Mouse (Mus musculus): ENCODE results near the gene Utf1. TPM values are rescaled to one million over a fixed set of nuclear protein-coding genes. Genes with fewer than 3 reads are reported as not detected.

Utf1 gene
- total and polyA plus RNA-seq, 3 experiments, result not detected

DNA sequence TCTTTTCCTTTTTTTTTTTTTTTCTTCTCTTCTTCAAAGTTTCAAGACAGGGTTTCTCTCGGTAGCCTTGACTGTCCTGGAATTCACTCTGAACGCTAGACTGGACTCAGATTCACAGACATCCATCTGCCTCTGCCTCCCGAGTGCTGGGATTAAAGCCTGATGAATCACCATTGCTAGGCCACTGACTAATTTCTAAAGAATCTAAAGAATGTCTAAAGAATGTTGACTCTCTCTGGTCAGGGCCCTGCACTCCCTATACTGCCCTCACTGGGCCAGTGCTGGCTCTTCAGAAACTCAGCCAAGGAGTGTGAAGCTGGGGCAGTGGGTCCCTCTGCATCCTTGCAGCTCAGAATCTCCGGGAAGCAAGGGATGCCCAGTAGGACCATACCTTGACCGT lies 31.9 kb downstream of the Utf1 start:
- no peak for DNase-seq (ENCODE audit: extremely low read depth)
- Histone ChIP-seq H3K36me3 (replicated peaks in 1 of 2; ENCODE audit: control insufficient read depth in 1 of 2, insufficient read depth in 1 of 2, low read length in 1 of 2) (peaks cover 14 to 23% of the 10 kb centered on the region in 2 experiments), H3K27me3 (replicated peaks) (no peaks in the 10 kb centered on the region), H3K27ac (ENCODE audit: insufficient read depth, low read depth) (no peak overlapping the region), H3K79me2 (replicated peaks; ENCODE audit: control insufficient read depth, extremely low read depth, insufficient read depth, poor library complexity, severe bottlenecking) (no peaks in the 10 kb centered on the region), H3K4me1 (ENCODE audit: control insufficient read depth in 1 of 2, insufficient read depth in 2 of 2) (peaks cover 39 to 84% of the 10 kb centered on the region in 2 experiments), H3K9ac (ENCODE audit: insufficient read depth, low read depth) (no peak overlapping the region), H3K4me3 (replicated peaks in 1 of 3; ENCODE audit: low read depth in 2 of 3, low read length in 2 of 3, poor library complexity in 1 of 3) (no peak overlapping the region), H3K9me3 (replicated peaks; ENCODE audit: low read length) (no peaks in the 10 kb centered on the region), H3K4me2 (ENCODE audit: insufficient read depth, low read depth, poor library complexity, severe bottlenecking) (no peak overlapping the region)
- in situ Hi-C loops (cut with MboI; ENCODE audit: low pct_ligation_motif_present, low pct_unique_long_range_greater_than_20kb, low sequenced_read_pairs), result no loop called here
- TF ChIP-seq ZNF384 (IDR thresholded peaks at IDR 0.05; ENCODE audit: low read depth, low read length), result peak; percentile 20; the same call in 1 of the 2 replicates
- TF ChIP-seq IRF4 (IDR thresholded peaks at IDR 0.05; ENCODE audit: low read depth, low read length), result no peak
- dilution Hi-C loops (cut with MboI; ENCODE audit: extremely low pct_ligation_motif_present, extremely low pct_unique_long_range_greater_than_20kb, low sequenced_read_pairs), result no loop called here

- H3K4me1 ChIP-seq (ENCODE audit: control insufficient read depth in 1 of 2, insufficient read depth in 2 of 2), result peaks cover 13 to 66% of the 10 kb centered on the region in 2 experiments
- no peaks in the 10 kb centered on the region for H3K27me3 ChIP-seq (replicated peaks)
- no peak for DNase-seq (ENCODE audit: extremely low read depth)
- H3K27ac ChIP-seq (ENCODE audit: insufficient read depth, low read depth), result no peak within 1 kb of the TSS
- peaks cover 34 to 46% of the 10 kb centered on the region in 2 experiments for H3K36me3 ChIP-seq (replicated peaks in 1 of 2; ENCODE audit: control insufficient read depth in 1 of 2, insufficient read depth in 1 of 2, low read length in 1 of 2)
- no peaks in the 10 kb centered on the region for H3K79me2 ChIP-seq (replicated peaks; ENCODE audit: control insufficient read depth, extremely low read depth, insufficient read depth, poor library complexity, severe bottlenecking)
- no peak within 1 kb of the TSS for H3K4me3 ChIP-seq (replicated peaks in 1 of 3; ENCODE audit: low read depth in 2 of 3, low read length in 2 of 3, poor library complexity in 1 of 3)
- no peak for TF ChIP-seq MXI1 (IDR thresholded peaks at IDR 0.05; ENCODE audit: low read depth, low read length)
- TF ChIP-seq ZMIZ1 (IDR thresholded peaks at IDR 0.05; ENCODE audit: low read depth, low read length), result 0 out of 2 replicates have a peak, but pooled peaks have one; percentile 32
- H3K9me3 ChIP-seq (replicated peaks; ENCODE audit: low read length), result no peaks in the 10 kb centered on the region
- H3K9ac ChIP-seq (ENCODE audit: insufficient read depth, low read depth), result no peak within 1 kb of the TSS
- no peak within 1 kb of the TSS for H3K4me2 ChIP-seq (ENCODE audit: insufficient read depth, low read depth, poor library complexity, severe bottlenecking)
- in situ Hi-C loops (cut with MboI; ENCODE audit: low pct_ligation_motif_present, low pct_unique_long_range_greater_than_20kb, low sequenced_read_pairs), result no loop called here
- dilution Hi-C loops (cut with MboI; ENCODE audit: extremely low pct_ligation_motif_present, extremely low pct_unique_long_range_greater_than_20kb, low sequenced_read_pairs), result no loop called here
Observed at GRCm38 (mm10) chr7:139978278-139978892, 34.8 kb downstream of the Utf1 start, which contains the start of gene 6430531B16Rik. Gene 6430531B16Rik, minus strand, starts transcription at chr7:139978755.

GRCm38 (mm10) chr7:139979011-139979719 lies 35.6 kb downstream of the Utf1 start:
- H3K27ac ChIP-seq (ENCODE audit: insufficient read depth, low read depth), result no peak overlapping the region
- in situ Hi-C loops (cut with MboI; ENCODE audit: low pct_ligation_motif_present, low pct_unique_long_range_greater_than_20kb, low sequenced_read_pairs), result no loop called here
- dilution Hi-C loops (cut with MboI; ENCODE audit: extremely low pct_ligation_motif_present, extremely low pct_unique_long_range_greater_than_20kb, low sequenced_read_pairs), result no loop called here

More at GRCm38 (mm10) chr7:139979011-139979719, 35.6 kb downstream of the Utf1 start:
- Histone ChIP-seq H3K36me3 (replicated peaks in 1 of 2; ENCODE audit: control insufficient read depth in 1 of 2, insufficient read depth in 1 of 2, low read length in 1 of 2) (peaks cover 41 to 53% of the 10 kb centered on the region in 2 experiments), H3K9ac (ENCODE audit: insufficient read depth, low read depth) (no peak overlapping the region), H3K9me3 (replicated peaks; ENCODE audit: low read length) (no peaks in the 10 kb centered on the region), H3K4me3 (replicated peaks in 1 of 3; ENCODE audit: low read depth in 2 of 3, low read length in 2 of 3, poor library complexity in 1 of 3) (no peak overlapping the region), H3K4me1 (ENCODE audit: control insufficient read depth in 1 of 2, insufficient read depth in 2 of 2) (peaks cover 7 to 64% of the 10 kb centered on the region in 2 experiments), H3K27me3 (replicated peaks) (no peaks in the 10 kb centered on the region), H3K79me2 (replicated peaks; ENCODE audit: control insufficient read depth, extremely low read depth, insufficient read depth, poor library complexity, severe bottlenecking) (no peaks in the 10 kb centered on the region), H3K4me2 (ENCODE audit: insufficient read depth, low read depth, poor library complexity, severe bottlenecking) (no peak overlapping the region)
- TF ChIP-seq GABPA (IDR thresholded peaks at IDR 0.05; ENCODE audit: insufficient replicate concordance, low read depth, low read length), result no peak
- no peak for TF ChIP-seq ETS1 (conservative IDR thresholded peaks at IDR 0.05; ENCODE audit: low read depth, low read length)
- TF ChIP-seq JUN (IDR thresholded peaks at IDR 0.05; ENCODE audit: insufficient read depth, low read depth, low read length), result no peak
- no peak for TF ChIP-seq MEF2A (IDR thresholded peaks at IDR 0.05; ENCODE audit: borderline replicate concordance, low read depth, low read length)
- no peak for TF ChIP-seq RAD21 (IDR thresholded peaks at IDR 0.05; ENCODE audit: low read depth, low read length)
- TF ChIP-seq CHD2 (IDR thresholded peaks at IDR 0.05; ENCODE audit: low read length), result no peak
- no peak for TF ChIP-seq HCFC1 (IDR thresholded peaks at IDR 0.05; ENCODE audit: low read depth, low read length)
- TF ChIP-seq TBP (conservative IDR thresholded peaks at IDR 0.05; ENCODE audit: low read depth, low read length), result no peak
- TF ChIP-seq ZC3H11A (IDR thresholded peaks at IDR 0.05; ENCODE audit: low read depth, low read length), result no peak
- no peak for TF ChIP-seq ZNF384 (IDR thresholded peaks at IDR 0.05; ENCODE audit: low read depth, low read length)
- TF ChIP-seq ZKSCAN1 (IDR thresholded peaks at IDR 0.05; ENCODE audit: borderline replicate concordance, low read depth, low read length), result no peak
- no peak for TF ChIP-seq MAFK (IDR thresholded peaks at IDR 0.05; ENCODE audit: insufficient replicate concordance, low read length)
- no peak for TF ChIP-seq USF1 (IDR thresholded peaks at IDR 0.05; ENCODE audit: low read depth, low read length)
- TF ChIP-seq EP300 (IDR thresholded peaks at IDR 0.05; ENCODE audit: low read length), result no peak
- no peak for TF ChIP-seq UBTF (IDR thresholded peaks at IDR 0.05; ENCODE audit: low read depth, low read length)
- no peak for DNase-seq (ENCODE audit: extremely low read depth)
